22 mouse cellular contexts compared by ENCODE assay signal in the genomic region with DNA sequence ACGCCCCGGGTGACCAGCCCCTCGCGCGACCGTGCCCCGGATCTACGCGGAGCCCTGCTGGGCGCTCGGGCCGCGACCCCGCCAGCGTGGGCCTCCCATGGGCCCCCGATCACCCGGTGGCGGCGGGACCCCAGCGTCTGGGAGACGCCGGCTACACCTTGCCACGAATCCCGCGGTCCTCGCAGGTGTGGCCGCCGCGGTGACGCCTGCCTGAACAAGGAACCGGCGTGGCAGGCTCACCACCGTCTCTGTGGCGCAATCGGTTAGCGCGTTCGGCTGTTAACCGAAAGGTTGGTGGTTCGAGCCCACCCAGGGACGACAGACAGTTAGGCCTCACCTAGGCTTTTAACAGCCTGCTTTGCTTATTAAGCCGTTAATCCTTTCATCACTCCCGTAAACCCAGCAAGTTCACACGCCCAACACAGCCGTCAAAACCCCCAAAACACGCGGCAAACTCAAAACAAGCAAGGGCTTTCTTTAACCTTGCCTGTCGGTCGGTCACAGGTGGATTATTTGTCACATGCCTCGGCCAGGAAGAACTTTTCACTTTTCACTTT. TPM values are rescaled to one million over a fixed set of nuclear protein-coding genes. Genes with fewer than 3 reads are reported as not detected.
DNase-seq lines count a peak whose midpoint lies in the region; ATAC-seq and TF ChIP-seq lines count a peak whose summit lies in the region.
"Not testable (repeated sequence)": the region's sequence is repeated elsewhere in the genome, so short reads cannot be mapped to it uniquely, and the experiment has no call there.
"Had no signal": no experiment of that assay in that cellular context is flagged by ENCODE, and none has a peak within 500 bp of the region (broad histone marks: within the 10 kb centered on the region; RNA-seq: fewer than 3 reads in every experiment).

No protein-coding gene starts in this region.

- H3K9me3 ChIP-seq in embryonic facial prominence, embryonic 14.5 days (ENCODE audit: control insufficient read depth, low read length); heart, embryonic 12.5 days (replicated peaks); intestine, embryonic 14.5 days (ENCODE audit: control insufficient read depth, low read length); liver, embryonic 11.5 days (ENCODE audit: control insufficient read depth, low read length); liver, embryonic 15.5 days (replicated peaks); lung, embryonic 16.5 days (ENCODE audit: control insufficient read depth, low read length); stomach, postnatal 0 days (ENCODE audit: control insufficient read depth, low read length): not testable (repeated sequence)

- H3K9ac ChIP-seq in embryonic facial prominence, embryonic 14.5 days (ENCODE audit: low read depth, low read length); heart, embryonic 12.5 days; intestine, embryonic 14.5 days (ENCODE audit: low read length); liver, embryonic 11.5 days (ENCODE audit: low read depth, low read length); liver, embryonic 15.5 days; lung, embryonic 16.5 days (ENCODE audit: low read length); stomach, postnatal 0 days (ENCODE audit: low read length): not testable (repeated sequence)

- H3K36me3 ChIP-seq in embryonic facial prominence, embryonic 14.5 days (ENCODE audit: control insufficient read depth, insufficient read depth, low read length); heart, embryonic 12.5 days; intestine, embryonic 14.5 days (ENCODE audit: control insufficient read depth, insufficient read depth, low read length); liver, embryonic 11.5 days (ENCODE audit: control insufficient read depth, insufficient read depth, low read length); liver, embryonic 15.5 days (replicated peaks); lung, embryonic 16.5 days (ENCODE audit: control insufficient read depth, insufficient read depth, low read length); stomach, postnatal 0 days (ENCODE audit: control insufficient read depth, insufficient read depth, low read length): not testable (repeated sequence)

- WGBS in embryonic facial prominence, embryonic 14.5 days = no CpG with 5 or more reads among the region's 50 CpGs
- WGBS in heart, embryonic 12.5 days = no CpG with 5 or more reads among the region's 50 CpGs
- no CpG with 5 or more reads among the region's 50 CpGs for WGBS in intestine, embryonic 14.5 days
- no CpG with 5 or more reads among the region's 50 CpGs for WGBS in liver, embryonic 11.5 days
- no CpG with 5 or more reads among the region's 50 CpGs for WGBS in liver, embryonic 15.5 days (ENCODE audit: insufficient replicate concordance)
- no CpG with 5 or more reads among the region's 50 CpGs for WGBS in lung, embryonic 16.5 days
- no CpG with 5 or more reads among the region's 50 CpGs for WGBS in stomach, postnatal 0 days

- H3K27me3 ChIP-seq in embryonic facial prominence, embryonic 14.5 days (replicated peaks; ENCODE audit: control insufficient read depth, insufficient read depth, low read length); liver, embryonic 11.5 days (replicated peaks; ENCODE audit: control insufficient read depth, insufficient read depth, low read length); lung, embryonic 16.5 days (ENCODE audit: control insufficient read depth, insufficient read depth, low read depth, low read length); stomach, postnatal 0 days (ENCODE audit: control insufficient read depth, insufficient read depth, low read length): not testable (repeated sequence)
- 0 out of 2 replicates have a peak, but pooled peaks cover 12% of the 10 kb centered on the region for H3K27me3 ChIP-seq in heart, embryonic 12.5 days (replicated peaks)
- H3K27me3 ChIP-seq in intestine, embryonic 14.5 days (replicated peaks; ENCODE audit: control insufficient read depth, insufficient read depth, low read length) = peaks cover 10% of the 10 kb centered on the region; the same call in 1 of the 2 replicates
- H3K27me3 ChIP-seq in liver, embryonic 15.5 days = peaks cover 18% of the 10 kb centered on the region

- not testable (repeated sequence) for TF ChIP-seq CTCF in stomach, postnatal 0 days (IDR thresholded peaks at IDR 0.05; ENCODE audit: low read depth)

- not testable (repeated sequence) for TF ChIP-seq EP300 in stomach, postnatal 0 days (optimal IDR thresholded peaks at IDR 0.05)

- not testable (repeated sequence) for DNase-seq in embryonic facial prominence, embryonic 14.5 days (ENCODE audit: low spot score); intestine, embryonic 14.5 days (ENCODE audit: low spot score); liver, embryonic 11.5 days (ENCODE audit: low spot score); stomach, postnatal 0 days (ENCODE audit: low spot score)

- not testable (repeated sequence) for H3K4me2 ChIP-seq in embryonic facial prominence, embryonic 14.5 days (ENCODE audit: low read depth, low read length); heart, embryonic 12.5 days; intestine, embryonic 14.5 days (ENCODE audit: low read length); liver, embryonic 11.5 days; liver, embryonic 15.5 days; lung, embryonic 16.5 days (ENCODE audit: low read depth, low read length); stomach, postnatal 0 days (replicated peaks; ENCODE audit: low read depth)

- not testable (repeated sequence) for H3K4me3 ChIP-seq in embryonic facial prominence, embryonic 14.5 days (ENCODE audit: low read depth, low read length); heart, embryonic 12.5 days; intestine, embryonic 14.5 days (ENCODE audit: low read depth, low read length); liver, embryonic 11.5 days (ENCODE audit: low read depth, low read length); liver, embryonic 15.5 days (replicated peaks); lung, embryonic 16.5 days (ENCODE audit: low read length); stomach, postnatal 0 days (ENCODE audit: low read depth, low read length)

- H3K4me1 ChIP-seq in embryonic facial prominence, embryonic 14.5 days (ENCODE audit: control insufficient read depth, insufficient read depth, low read length); heart, embryonic 12.5 days (replicated peaks); intestine, embryonic 14.5 days (replicated peaks; ENCODE audit: control insufficient read depth, insufficient read depth, low read length); liver, embryonic 11.5 days (replicated peaks; ENCODE audit: control insufficient read depth, insufficient read depth, low read length); liver, embryonic 15.5 days (replicated peaks); lung, embryonic 16.5 days (replicated peaks; ENCODE audit: control insufficient read depth, insufficient read depth, low read length); stomach, postnatal 0 days (replicated peaks; ENCODE audit: control insufficient read depth, insufficient read depth): not testable (repeated sequence)

- peak; percentile 11; the same call in 1 of the 2 replicates for ATAC-seq in embryonic facial prominence, embryonic 14.5 days (ENCODE audit: low read depth)
- peak; percentile 29 for ATAC-seq in heart, embryonic 12.5 days (ENCODE audit: insufficient number of reproducible peaks, low FRiP score)
- 0 out of 2 replicates have a peak, but pooled peaks have one; percentile 14 for ATAC-seq in intestine, embryonic 14.5 days (replicated peaks; ENCODE audit: low FRiP score, low TSS enrichment, low read depth)
- peak; percentile 45 for ATAC-seq in liver, embryonic 11.5 days (replicated peaks; ENCODE audit: low FRiP score)
- ATAC-seq in liver, embryonic 15.5 days (ENCODE audit: insufficient read depth) = peak; percentile 27
- ATAC-seq in lung, embryonic 16.5 days (ENCODE audit: low read depth) = peak; percentile 13; the same call in 1 of the 2 replicates
- peak; percentile 43 for ATAC-seq in megakaryocyte-erythroid progenitor cell, adult 5-6 weeks (replicated peaks; ENCODE audit: low FRiP score, low TSS enrichment, poor library complexity, severe bottlenecking)
- peak; percentile 67 for ATAC-seq in stomach, postnatal 0 days (ENCODE audit: low FRiP score, low TSS enrichment)

- not testable (repeated sequence) for H3K27ac ChIP-seq in embryonic facial prominence, embryonic 14.5 days (replicated peaks; ENCODE audit: low read depth, low read length); heart, embryonic 12.5 days (ENCODE audit: poor library complexity, severe bottlenecking); intestine, embryonic 14.5 days (ENCODE audit: low read depth); liver, embryonic 11.5 days (ENCODE audit: low read depth, low read length); liver, embryonic 15.5 days (replicated peaks); lung, embryonic 16.5 days (ENCODE audit: low read length); stomach, postnatal 0 days (replicated peaks)

RNA-seq across cellular contexts. Expression of gene BC107364, which starts 0.8 kb away (rescaled TPM):
- not detected in 2 replicates for polyA plus RNA-seq in embryonic facial prominence, embryonic 14.5 days (2014; fragmentation: Nextera tagmentation; extraction: Ambion mirVana)
- 0.72 and 0.87 TPM in 2 replicates for polyA plus RNA-seq in heart, embryonic 12.5 days (2016; fragmentation: Nextera tagmentation; extraction: Ambion mirVana)
- polyA plus RNA-seq in intestine, embryonic 14.5 days (2014; fragmentation: Nextera tagmentation; extraction: Ambion mirVana) = not detected in 2 replicates
- polyA plus RNA-seq in liver, embryonic 11.5 days (2014; fragmentation: Nextera tagmentation; extraction: Ambion mirVana) = not detected in 2 replicates
- not detected in 2 replicates for polyA plus RNA-seq in liver, embryonic 15.5 days (2015; fragmentation: Nextera tagmentation; extraction: Ambion mirVana)
- polyA plus RNA-seq in lung, embryonic 16.5 days (2015; fragmentation: Nextera tagmentation; extraction: Ambion mirVana) = 0.30 and 0.34 TPM in 2 replicates
- total RNA-seq in megakaryocyte-erythroid progenitor cell, adult 5-6 weeks (2014; fragmentation: Nextera tagmentation) = not detected in 2 replicates
- total RNA-seq in megakaryocyte-erythroid progenitor cell, adult 5-6 weeks (2017) = not detected in 2 replicates
- 0.18 and 0.36 TPM in 2 replicates for polyA plus RNA-seq in stomach, postnatal 0 days (2015; fragmentation: Nextera tagmentation; extraction: Ambion mirVana)
- total RNA-seq: adrenal gland, adult 18-20 months; adrenal gland, postnatal 14 days; forebrain, postnatal 0 days; gastrocnemius, adult 18-20 months; gastrocnemius, postnatal 14 days; heart, adult 8-10 months; heart, postnatal 25 days; MEL had no signal
- polyA plus RNA-seq: C2C12; cortical plate, adult 2 months; forebrain, embryonic 13.5 days; forebrain, postnatal 0 days; gonadal fat pad, adult 2 months; hindbrain, embryonic 10.5 days; hindbrain, embryonic 14.5 days had no signal

Comparison
In these comparisons a context has a peak if more than half of its experiments do, and no peak if none do; other contexts are left out.
1. ATAC-seq: peak in every context shown above with its lines; median percentile 67 in stomach, postnatal 0 days; 45 in liver, embryonic 11.5 days; 43 in megakaryocyte-erythroid progenitor cell, adult 5-6 weeks; 29 in heart, embryonic 12.5 days; 27 in liver, embryonic 15.5 days; 14 in intestine, embryonic 14.5 days; 13 in lung, embryonic 16.5 days; 11 in embryonic facial prominence, embryonic 14.5 days.